Mouse (Mus musculus) C2C12 (cell line): ENCODE results near the gene Tph1. TPM values are rescaled to one million over a fixed set of nuclear protein-coding genes. Genes with fewer than 3 reads are reported as not detected.

ENCODE experiments used
- H3K27me3 ChIP-seq: one replicate; pipeline ENCODE4 v1.6.1; 2011; ENCODE audit not compliant: control insufficient read depth, insufficient read depth, insufficient read length
- H3K36me3 ChIP-seq: one replicate; pipeline ENCODE4 v1.6.1; 2011; ENCODE audit not compliant: control insufficient read depth, insufficient read depth
- H3K4me3 ChIP-seq: one replicate; pipeline ENCODE4 v1.5.1; 2011; ENCODE audit warnings: mild to moderate bottlenecking, control low read depth; ENCODE audit not compliant: poor library complexity, insufficient read depth, severe bottlenecking
- H3K79me2 ChIP-seq: one replicate; pipeline ENCODE4 v1.6.1; 2011; ENCODE audit not compliant: control insufficient read depth, insufficient read depth
- H3K79me3 ChIP-seq: one replicate; pipeline ENCODE4 v1.6.1; 2011; ENCODE audit warnings: low read depth, control low read depth
- H3ac ChIP-seq: one replicate; pipeline ENCODE3; 2011; ENCODE audit warnings: low read depth; ENCODE audit not compliant: control insufficient read depth, insufficient read length
- CEBPB ChIP-seq: IDR thresholded peaks from one replicate; pipeline ENCODE4 v1.6.1; 2011; ENCODE audit warnings: low read depth, mild to moderate bottlenecking, control low read depth, moderate library complexity
- CTCF ChIP-seq: IDR thresholded peaks from one replicate; pipeline ENCODE4 v1.5.1; 2011; ENCODE audit not compliant: control insufficient read depth, insufficient read depth, insufficient read length
- FOSL1 ChIP-seq: IDR thresholded peaks from one replicate; pipeline ENCODE4 v1.8.0; 2011; ENCODE audit warnings: mild to moderate bottlenecking, low read length; ENCODE audit not compliant: poor library complexity, insufficient read depth, severe bottlenecking
- MAX ChIP-seq: IDR thresholded peaks from one replicate; pipeline ENCODE4 v1.6.1; 2011; ENCODE audit warnings: mild to moderate bottlenecking, control low read depth
- MYOD1 ChIP-seq: IDR thresholded peaks from one replicate; pipeline ENCODE4 v1.6.1; 2011; ENCODE audit warnings: low read depth; ENCODE audit not compliant: control insufficient read depth, insufficient read length
- MYOG ChIP-seq: IDR thresholded peaks from one replicate; pipeline ENCODE4 v1.6.1; 2011; ENCODE audit not compliant: control insufficient read depth, insufficient read length; ENCODE audit errors: extremely low read depth
- USF1 ChIP-seq: IDR thresholded peaks from one replicate; pipeline ENCODE4 v1.6.1; 2011; ENCODE audit warnings: low read depth, mild to moderate bottlenecking, control low read depth, moderate library complexity
- polyA plus RNA-seq: library from polyadenylated mRNA; unstranded; fragments of >200 nt; fragmentation: generic; extraction: Trizol; gene quantifications from one replicate; pipeline ENCODE4 v1.2.1, GENCODE M21; 2012; ENCODE audit warnings: missing spikeins

Gene Tph1
- polyA plus RNA-seq, 1 experiment = 0.18 TPM

- Histone ChIP-seq H3K27me3 (no peaks in the 10 kb centered on the region), H3ac (no peak overlapping the region), H3K79me3 (no peaks in the 10 kb centered on the region), H3K36me3 (no peaks in the 10 kb centered on the region), H3K4me3 (no peak overlapping the region), H3K79me2 (no peaks in the 10 kb centered on the region)
- TF ChIP-seq USF1 (no peak), CEBPB (no peak), MYOD1 (peak; percentile 6)
Observed at GRCm38 (mm10) chr7:46618416-46619110, 53.8 kb downstream of the Tph1 start.

- Histone ChIP-seq H3K4me3 (no peak overlapping the region), H3K27me3 (no peaks in the 10 kb centered on the region), H3K79me3 (no peaks in the 10 kb centered on the region), H3ac (no peak overlapping the region), H3K36me3 (no peaks in the 10 kb centered on the region), H3K79me2 (no peaks in the 10 kb centered on the region)
- TF ChIP-seq USF1 = no peak
- TF ChIP-seq CTCF = no peak
- no peak for TF ChIP-seq MYOD1
- no peak for TF ChIP-seq MYOG
Observed at GRCm38 (mm10) chr7:46616429-46617005, 55.8 kb downstream of the Tph1 start.

- no peaks in the 10 kb centered on the region for H3K27me3 ChIP-seq
- H3K4me3 ChIP-seq = no peak overlapping the region
- no peaks in the 10 kb centered on the region for H3K79me2 ChIP-seq
- H3ac ChIP-seq = no peak overlapping the region
- TF ChIP-seq MAX (no peak), USF1 (no peak), CTCF (no peak), FOSL1 (no peak), MYOD1 (no peak), MYOG (no peak), CEBPB (no peak)
- H3K79me3 ChIP-seq = no peaks in the 10 kb centered on the region
- H3K36me3 ChIP-seq = no peaks in the 10 kb centered on the region
Observed at GRCm38 (mm10) chr7:46615256-46615977, 56.9 kb downstream of the Tph1 start.

DNA sequence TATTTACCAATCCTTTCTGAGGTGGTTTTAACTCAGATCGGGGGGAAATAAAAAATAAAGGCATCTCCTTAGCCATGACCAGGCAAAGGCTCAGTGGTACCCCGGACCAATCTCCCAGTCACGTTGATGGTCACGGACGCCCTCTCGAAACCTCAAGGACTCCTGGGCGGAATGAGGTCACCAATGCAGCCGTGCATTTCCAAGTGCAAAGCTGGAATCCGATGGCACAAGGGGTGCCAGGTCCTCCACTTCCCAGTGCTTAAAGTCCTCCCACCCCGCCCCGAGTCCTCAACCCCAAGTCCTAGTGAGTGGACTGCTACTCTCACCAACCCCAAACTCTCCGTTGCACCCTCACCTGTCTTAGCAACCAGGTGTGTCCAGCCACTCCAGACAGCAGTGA, 58.1 kb downstream of the Tph1 start:
- Histone ChIP-seq H3K4me3 (no peak overlapping the region), H3ac (no peak overlapping the region), H3K79me2 (no peaks in the 10 kb centered on the region), H3K79me3 (no peaks in the 10 kb centered on the region), H3K36me3 (no peaks in the 10 kb centered on the region), H3K27me3 (no peaks in the 10 kb centered on the region)
- TF ChIP-seq CTCF (no peak), FOSL1 (no peak), CEBPB (no peak), USF1 (no peak), MAX (no peak), MYOD1 (no peak), MYOG (no peak)

DNA sequence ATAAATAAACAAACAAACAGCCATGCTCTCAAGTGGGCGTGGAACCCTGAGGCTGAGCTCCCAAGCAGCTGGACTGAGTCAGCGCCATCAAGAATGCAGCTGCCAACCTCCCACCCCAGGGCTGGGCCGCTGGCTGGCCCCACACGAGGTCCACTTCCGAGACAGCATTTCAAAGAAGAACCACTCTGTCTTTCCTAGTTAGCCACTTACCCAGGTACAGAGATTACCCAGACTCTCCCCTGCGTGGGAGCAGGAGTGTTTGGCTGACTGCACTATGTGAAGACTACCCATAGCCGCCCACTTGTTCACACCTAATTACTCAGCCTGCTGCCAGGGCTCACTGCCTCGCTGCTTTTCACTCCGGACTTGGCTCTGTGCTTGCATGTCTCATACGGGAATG, 59.2 kb downstream of the Tph1 start:
- H3K36me3 ChIP-seq = no peaks in the 10 kb centered on the region
- H3K27me3 ChIP-seq = no peaks in the 10 kb centered on the region
- H3K79me3 ChIP-seq = no peaks in the 10 kb centered on the region
- H3K79me2 ChIP-seq = no peaks in the 10 kb centered on the region
- H3ac ChIP-seq = no peak overlapping the region
- no peak for TF ChIP-seq MAX
- no peak overlapping the region for H3K4me3 ChIP-seq

- no peaks in the 10 kb centered on the region for H3K27me3 ChIP-seq
- H3K36me3 ChIP-seq = no peaks in the 10 kb centered on the region
- no peak overlapping the region for H3K4me3 ChIP-seq
- no peaks in the 10 kb centered on the region for H3K79me2 ChIP-seq
- TF ChIP-seq CTCF = no peak
- TF ChIP-seq USF1 = no peak
- TF ChIP-seq FOSL1 = no peak
- TF ChIP-seq MYOD1 = no peak
- TF ChIP-seq CEBPB = no peak
- TF ChIP-seq MAX = no peak
- no peaks in the 10 kb centered on the region for H3K79me3 ChIP-seq
- H3ac ChIP-seq = no peak overlapping the region
Observed at GRCm38 (mm10) chr7:46612421-46612937, 59.9 kb downstream of the Tph1 start.
